Mouse (Mus musculus) T-helper 2 cell (primary cell): ENCODE measurements at regions not wholly inside any gene's neighbourhood (a gene's known extent, or its start where the extent isn't known, plus 50 kb on each side); places are given as distances from the start of the nearest gene placed in this dataset.
"Not testable (repeated sequence)": the region's sequence is repeated elsewhere in the genome, so short reads cannot be mapped to it uniquely, and the experiment has no call there.

Experiments
- in situ Hi-C: fragments of 300-600 bp; cut with MboI, MseI; formaldehyde crosslinking; loops from one replicate; pipeline ENCODE4 v1.15.1; 2025; ENCODE audit warnings: high pct_unique_total_duplicates

DNA sequence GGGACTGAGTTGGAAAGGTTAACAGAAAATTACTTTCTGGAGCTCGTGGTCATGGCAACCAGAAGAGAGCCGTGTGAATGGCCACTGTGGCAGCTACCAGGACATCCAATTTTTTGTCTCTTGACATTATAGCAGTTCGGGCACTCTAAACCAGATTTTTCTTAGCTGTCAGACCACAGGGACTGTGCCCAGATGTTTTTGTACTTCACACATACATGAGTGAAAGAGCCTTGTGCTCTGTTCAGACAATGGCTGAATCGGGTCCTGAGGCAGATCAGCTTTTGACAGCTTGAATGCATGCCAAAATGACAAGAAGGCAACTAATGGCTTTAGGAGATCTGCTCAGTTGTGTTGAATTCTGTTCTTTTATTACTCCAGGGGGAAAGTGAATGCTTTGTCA, 505.2 kb upstream of the Pdzrn3 start:
- in situ Hi-C loops = no loop called here

DNA sequence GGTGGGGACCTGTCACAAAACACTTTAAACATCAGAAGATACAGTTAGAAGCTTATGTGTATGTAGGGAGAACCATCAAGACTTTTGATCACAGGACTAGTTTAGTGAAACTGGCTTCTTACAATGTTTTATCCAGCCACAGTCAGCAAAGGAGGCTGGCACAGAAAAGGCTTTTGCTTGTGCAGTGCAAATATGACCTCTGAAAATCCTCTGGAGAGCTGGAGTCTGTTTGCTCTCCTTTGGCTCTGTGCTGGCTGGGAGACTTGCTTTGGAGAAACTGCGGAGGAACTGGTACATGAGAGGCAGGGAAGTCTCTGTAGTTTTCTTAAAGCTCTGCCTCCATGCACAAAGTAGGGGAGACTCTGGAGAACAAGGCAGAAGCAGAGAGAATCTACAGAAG, 497.2 kb upstream of the Pdzrn3 start:
- in situ Hi-C loops = no loop called here

DNA sequence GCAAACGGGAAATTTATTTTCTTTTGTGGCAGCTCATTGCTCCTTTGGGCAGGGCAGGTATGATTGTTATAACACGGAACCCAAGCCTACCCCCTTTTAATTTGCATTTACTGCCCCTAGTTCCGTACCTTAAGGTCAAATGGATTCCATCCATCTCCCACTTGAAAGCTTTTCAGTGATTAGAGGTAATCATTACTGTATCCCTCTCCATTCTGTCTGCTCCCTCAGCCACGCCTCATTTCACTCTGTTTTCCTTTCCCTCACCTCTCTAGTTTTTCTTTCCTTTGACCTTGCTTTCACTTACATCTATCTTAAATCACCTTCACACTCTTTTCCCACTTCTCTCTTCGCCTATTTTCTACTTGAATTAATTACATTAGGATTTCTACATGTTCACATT, 481.2 kb upstream of the Pdzrn3 start:
- in situ Hi-C loops = loop anchor here (10.0 kb wide), 1 partner anchor 514 kb away; no protein-coding TSS in a partner anchor

DNA sequence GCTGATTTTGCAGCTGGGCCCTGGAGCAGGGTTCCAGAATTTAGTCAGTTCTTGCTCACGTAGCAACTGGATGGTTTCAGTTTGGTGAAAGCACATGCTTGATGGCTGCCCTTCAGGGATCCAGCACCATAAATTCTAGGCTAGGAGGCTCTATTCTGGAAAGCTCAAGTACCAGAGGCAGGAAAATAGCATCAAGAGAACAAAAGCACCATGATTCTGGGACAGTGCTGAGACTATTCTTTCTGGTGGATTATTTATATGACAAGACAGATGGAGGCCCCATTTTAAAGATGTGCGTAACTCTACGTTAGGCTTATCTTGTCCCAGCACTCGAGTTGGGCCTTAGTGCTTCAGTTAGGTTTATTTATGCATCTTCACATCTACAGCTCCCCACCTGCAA, 463.0 kb upstream of the Pdzrn3 start:
- in situ Hi-C loops = no loop called here

DNA sequence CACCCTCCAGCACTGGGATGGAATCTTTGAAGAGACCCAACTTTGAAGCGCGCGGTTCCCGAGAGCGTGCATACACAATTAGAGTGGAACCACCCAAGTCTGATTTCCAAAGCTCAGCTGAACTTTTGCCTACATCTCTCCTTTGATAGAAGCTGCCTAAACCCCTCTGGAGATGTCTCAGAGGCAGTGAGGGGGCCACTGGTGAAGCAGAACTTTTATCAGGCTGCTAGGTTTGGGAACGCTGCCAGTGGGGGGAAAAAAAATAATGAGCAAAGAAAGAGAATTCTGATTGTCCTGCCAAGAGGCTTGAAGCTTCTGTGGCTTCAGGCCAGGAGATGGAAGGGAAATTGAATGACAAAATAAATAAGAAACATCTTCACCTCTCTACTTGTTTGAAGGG, 459.9 kb upstream of the Pdzrn3 start:
- in situ Hi-C loops = no loop called here

DNA sequence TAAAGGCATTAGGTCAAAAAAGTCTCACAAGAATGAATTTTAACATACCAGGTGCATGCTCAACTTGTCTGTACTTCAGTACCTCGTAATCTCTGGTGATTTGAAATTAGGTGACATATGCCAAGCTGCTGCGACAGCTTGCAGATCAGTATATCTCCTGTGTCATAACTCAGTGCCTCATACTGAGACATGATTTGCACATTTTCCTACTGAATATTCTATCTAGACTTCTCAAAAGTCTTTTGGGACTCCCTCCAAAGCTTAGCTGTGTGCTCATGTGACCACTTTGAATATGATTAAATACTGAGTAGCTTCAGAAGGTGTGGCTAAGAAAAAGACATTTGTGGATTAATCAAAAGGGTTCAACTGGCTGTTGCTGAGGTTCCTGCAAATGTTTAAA, 416.3 kb upstream of the Pdzrn3 start:
- in situ Hi-C loops = no loop called here

DNA sequence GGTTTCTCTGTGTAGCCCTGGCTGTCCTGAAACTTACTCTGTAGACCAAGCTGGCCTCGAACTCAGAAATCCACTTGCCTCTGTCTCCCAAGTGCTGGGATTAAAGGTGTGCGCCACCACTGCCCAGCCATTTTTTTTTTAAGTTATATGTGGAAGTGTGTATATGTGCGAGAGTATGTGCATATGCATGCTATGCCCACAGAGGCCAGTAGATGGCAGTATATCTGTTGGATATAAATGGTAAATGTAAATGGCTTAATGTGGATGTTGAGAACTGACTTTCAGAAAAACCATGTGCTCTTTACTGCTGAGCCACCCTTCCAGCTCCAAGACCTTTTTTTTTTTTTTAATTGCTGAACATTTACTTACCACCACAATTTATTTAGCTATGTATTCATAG, 400.2 kb upstream of the Pdzrn3 start:
- in situ Hi-C loops = no loop called here

DNA sequence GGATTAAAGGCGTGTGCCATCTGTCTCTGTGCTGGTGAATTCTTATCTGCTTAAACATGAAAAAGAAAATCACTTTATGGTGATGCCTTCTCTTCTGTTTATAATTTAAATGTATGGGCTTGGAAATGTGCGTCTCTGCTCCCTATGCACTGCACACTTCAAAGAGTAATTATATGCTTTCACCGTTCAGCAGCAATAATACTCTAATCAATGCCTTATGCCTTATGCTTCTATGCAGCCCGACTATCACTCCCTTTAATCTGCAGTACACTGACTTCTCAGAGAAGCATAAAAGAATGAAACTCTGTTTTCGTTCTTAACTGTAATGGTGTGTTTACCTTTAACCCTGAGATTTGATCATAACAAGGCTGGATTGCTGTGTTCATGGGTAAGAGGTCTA, 395.5 kb upstream of the Pdzrn3 start:
- in situ Hi-C loops = no loop called here

DNA sequence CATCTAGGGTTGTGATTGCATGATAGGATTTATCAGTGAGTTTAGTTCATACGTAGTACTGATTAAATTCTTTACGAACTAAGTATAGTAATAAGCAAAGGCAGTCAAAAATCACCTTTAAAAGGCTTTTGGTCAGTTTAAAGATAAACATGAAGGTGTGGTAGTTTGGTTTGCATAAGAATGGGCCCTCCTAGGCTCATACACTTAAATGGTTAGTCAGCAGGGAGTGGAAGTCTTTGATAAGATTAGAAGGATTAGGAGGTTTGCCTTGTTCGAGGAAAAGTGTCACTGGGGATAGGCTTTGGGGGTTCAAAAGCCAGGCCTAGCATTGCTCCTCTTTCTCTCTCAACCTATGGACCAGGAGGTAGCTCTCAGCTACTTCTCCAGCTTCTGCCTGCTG, 357.4 kb upstream of the Pdzrn3 start:
- in situ Hi-C loops = no loop called here

DNA sequence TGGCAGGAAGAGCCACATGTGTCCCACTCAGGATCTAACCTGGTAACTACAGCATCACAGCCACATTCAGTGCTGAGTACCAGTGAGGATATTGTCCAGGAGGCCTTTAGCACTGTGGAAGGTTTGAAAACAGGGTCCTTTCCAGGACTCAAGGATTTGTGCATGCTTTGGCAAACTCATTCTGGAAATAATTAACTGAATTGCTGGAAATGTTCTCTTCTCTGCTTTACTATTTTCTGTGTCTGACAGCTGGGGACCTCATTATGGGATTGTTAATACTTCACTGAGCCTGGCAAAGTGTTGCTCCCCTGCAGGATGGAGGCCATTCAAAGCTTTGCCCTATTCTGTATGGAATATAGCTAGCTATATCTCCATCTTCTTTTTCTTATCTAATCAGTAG, 342.8 kb upstream of the Pdzrn3 start:
- in situ Hi-C loops = no loop called here

DNA sequence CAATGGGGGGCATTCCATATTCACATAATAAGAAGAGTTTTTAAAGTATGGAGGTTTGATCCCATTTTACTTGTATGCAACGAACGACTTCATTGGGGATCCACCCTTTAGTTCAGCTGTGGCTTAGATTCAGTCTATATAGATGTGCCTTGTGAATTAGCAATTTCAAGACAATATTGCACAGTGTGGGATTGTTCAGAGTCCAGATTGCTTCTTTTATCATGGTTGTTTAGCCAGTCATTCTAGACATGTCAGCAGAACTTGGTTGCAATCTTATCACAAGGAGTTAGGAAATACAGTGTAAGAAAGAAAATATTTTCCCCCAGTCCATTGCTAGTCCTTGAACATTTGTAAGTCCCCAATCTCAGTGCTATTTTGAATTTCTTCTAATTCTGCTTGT, 312.0 kb upstream of the Pdzrn3 start:
- in situ Hi-C loops = no loop called here

DNA sequence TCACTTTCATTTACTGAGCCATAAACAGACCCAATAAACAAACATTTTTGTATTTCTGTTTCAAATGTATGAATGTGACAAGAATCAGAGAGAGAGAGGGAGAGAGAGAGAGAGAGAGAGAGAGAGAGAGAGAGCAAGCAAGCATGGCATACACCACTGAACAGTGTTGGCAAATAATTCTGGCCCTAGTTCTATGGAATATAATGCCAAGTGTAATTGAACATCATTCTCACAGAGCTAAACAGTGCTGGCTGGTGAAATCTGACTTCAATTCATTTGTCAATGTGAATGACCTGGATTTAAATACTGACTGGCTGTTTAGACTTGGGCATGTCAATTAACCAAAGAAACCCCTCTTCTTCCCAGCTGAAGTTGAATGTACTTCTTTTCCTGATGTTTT, 308.9 kb upstream of the Pdzrn3 start:
- in situ Hi-C loops = no loop called here

DNA sequence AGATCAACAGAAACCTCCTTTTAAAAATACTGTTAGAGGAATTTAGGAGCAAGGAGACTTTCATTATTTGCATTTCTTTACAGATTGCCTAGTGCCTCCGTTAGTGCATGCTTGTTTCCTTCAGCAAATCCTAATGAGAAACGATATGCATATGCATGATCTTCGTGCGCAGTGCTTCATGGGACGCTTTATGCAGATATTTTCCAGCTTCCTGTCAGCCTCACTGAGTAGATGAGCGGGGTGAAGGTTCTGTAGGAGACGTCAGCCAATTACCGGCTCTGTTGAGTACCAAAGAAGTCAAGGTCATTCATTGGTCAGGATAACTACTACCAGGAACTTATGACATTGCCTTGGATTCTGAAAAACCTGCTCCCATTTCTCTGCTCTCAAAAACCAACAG, 308.0 kb upstream of the Pdzrn3 start:
- in situ Hi-C loops = no loop called here

DNA sequence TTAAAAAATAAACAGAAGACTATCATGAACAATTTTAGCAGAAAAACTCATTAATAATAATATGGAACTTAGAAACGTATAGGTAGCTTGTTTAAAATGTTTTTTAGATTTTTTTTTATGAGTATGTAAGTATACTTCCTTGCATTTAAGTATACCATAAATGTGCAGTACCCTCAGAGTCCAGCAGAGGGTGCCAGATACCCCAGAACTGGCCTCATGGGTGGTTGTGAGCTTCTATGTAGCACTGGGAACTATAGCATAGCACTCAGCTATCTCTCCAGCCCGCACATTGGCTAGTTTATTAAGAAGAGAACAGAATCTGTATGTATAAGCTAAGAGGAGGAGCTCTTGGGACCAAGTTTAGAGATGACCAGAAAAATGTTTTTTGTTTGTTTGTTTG, 306.7 kb upstream of the Pdzrn3 start:
- in situ Hi-C loops = no loop called here

DNA sequence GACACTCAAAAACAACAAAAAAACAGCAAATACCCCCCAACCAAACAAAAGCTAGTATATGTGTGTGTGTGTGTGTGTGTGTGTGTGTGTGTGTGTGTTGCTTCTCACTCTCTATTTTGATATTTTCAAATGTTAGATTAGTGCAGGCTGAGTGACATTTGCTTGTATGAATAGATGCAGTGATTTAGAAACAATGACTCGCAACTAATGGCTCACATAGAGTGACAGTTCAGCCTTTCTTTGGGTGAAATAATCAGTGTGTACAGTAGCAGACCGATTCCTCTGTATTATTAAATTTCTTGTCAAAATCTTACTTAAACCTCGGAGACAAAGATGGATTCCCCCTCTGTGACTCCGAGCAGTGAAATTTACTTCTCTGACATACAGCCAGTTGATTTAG, 297.1 kb upstream of the Pdzrn3 start:
- in situ Hi-C loops = no loop called here

DNA sequence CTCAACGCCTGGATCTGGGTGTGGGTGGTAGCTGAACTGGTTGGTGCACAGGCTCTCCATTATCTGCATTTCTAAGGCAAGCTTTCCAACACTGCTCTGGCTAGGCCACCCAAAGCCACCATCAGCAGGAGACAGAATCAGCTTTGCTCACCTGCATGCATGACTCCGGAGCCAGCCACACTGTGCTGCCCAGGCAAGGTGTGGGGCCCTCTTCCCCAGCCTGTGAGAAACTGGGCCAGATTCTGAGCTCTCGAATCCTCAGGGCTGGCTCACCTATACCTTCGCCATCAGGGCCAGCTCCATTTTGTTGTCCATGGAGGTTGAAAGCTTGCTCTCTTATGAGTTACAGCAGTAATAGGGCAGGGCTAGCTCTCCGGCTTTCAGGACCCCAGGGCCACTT, 293.1 kb upstream of the Pdzrn3 start:
- in situ Hi-C loops = no loop called here

DNA sequence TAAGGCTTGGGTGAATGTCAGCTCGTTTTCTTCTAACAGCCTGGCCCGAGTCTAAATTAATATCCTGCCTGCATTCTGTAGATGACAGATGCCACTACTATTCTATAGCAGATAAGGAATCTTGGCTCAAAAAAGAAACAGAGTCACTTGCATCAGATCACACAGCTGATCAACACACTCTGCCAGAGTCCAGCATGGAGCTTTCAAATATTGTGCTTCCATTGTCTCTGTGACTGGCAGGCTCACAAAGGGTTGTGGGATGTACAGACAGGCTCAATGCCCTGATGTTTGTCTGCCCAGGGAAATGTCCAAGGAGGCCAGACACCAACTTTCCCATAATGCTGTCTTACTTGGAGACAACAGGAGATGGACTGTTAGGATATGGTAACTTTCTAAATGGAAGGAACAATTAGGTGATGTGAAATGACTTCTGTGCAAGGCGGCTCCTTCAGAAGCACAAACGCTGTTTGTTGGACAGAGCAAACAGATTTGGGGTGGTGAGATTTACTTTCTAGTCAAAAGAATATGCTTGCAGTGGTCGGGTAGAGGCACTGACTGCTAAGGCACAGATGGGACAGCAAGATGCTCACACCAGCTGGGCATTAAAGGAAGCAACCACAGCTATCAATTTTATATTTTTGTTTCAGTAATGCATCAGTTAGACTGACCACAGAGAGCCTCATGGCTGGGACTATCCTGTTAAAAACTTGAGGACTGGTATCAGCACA, 291.6 kb upstream of the Pdzrn3 start:
- in situ Hi-C loops = no loop called here

DNA sequence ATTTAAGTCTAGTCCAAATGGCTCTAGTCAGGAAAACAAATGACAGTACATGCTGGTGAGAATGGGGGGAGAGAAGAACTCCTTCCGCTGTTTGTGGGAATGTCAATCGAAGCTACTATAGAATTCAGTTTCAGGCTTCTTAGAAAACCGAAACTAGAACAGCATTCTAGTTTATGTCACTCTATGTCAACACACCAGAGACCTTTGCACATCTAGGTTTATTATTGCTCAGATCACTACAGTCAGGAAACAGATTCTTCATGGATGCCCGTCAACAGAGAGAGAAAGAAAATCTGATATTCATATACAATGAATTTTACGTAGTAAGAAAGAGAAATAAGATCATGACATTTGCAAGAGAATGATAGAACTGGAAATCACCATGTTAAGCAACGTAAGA, 276.7 kb upstream of the Pdzrn3 start:
- in situ Hi-C loops = no loop called here

DNA sequence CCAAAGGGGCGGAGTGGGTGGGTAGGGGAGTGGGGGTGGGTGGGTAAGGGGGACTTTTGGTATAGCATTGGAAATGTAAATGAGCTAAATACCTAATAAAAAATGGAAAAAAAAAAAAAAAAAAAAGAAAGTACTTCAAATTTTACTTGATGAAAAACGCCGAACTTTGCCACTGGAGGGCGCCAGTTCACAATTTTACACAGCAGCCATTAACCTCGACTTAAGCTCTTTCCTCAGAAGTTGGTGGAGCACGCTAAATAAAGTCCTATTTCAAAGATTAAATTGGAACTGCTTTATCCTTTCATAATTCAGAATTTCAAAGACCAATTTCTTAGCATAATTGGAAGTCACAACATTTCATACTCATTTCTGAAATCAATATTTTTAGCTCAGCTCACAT, 272.7 kb upstream of the Pdzrn3 start:
- in situ Hi-C loops = not testable (repeated sequence)

DNA sequence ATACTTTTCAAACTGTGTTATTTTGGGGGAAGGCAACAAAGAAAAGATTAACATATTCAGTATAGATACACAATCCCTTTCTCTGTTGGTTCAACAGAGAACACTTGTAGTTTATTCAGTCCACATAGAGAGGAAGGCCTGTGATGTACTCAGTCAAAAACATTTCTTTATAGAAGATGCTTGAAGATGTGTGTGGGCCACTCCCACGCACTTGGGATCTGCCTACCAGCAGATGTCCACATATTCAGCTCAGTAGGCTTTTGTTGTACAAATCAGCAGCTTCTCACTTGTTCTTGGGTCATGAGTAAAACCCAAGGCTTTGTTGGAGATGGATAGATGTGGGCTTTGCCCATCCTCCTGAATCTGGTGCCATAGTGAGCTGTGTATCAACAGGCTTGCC, 239.6 kb upstream of the Pdzrn3 start:
- in situ Hi-C loops = no loop called here

DNA sequence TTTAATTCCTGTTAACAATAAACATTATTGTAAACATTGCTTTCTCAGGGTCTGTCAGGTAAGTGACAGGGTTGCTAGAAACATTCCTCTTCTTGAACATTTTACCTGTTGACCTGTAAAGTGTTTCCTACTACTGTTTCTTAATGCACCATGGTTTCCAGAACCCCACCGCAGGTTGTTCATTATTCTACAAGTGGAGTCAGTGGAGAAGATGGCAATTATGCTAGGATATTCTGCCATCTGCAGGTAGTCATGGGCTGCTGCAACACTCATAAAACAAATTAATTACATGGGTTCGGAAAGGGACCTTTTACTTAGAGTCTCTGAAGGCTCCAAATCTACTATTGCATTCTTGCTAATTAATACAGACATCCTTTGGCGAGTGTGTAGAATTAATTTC, 239.1 kb upstream of the Pdzrn3 start:
- in situ Hi-C loops = no loop called here

DNA sequence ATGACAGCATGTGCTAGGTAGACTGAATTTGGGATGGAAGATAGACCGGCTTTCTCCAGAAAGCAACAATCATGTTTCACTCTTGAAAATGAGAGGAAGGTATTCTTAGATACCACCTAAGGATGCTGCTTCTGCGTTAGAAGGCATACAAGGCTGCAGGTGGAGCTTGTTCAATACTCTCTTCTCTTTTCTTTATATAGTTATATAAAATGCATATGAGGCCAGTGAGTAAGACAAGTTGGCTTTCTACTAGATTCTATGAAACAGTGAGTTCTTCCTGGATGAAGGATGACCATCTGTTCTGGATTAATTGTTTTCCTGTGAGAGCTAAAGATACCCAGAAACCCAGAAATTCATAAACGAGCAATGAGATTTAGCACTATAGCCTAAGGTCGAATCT, 231.3 kb upstream of the Pdzrn3 start:
- in situ Hi-C loops = no loop called here

DNA sequence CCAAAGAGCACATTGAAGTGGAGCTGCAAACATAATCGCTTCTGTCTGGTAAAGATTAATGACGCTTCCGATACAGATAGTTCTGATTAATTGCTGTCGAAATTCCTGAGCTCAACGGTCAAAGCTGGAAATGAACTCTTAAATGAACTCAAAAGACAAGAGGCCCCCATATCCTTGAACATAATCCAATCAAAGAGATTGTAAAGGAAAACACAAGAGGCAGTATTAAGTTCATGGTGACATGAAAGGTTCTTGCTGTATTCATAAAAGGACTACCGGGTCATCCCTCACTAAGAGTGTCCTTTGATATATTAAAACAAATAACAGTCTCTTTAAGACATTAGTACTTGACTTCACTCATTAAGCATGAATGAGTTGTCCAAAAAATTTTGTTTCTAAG, 225.4 kb upstream of the Pdzrn3 start:
- in situ Hi-C loops = no loop called here

DNA sequence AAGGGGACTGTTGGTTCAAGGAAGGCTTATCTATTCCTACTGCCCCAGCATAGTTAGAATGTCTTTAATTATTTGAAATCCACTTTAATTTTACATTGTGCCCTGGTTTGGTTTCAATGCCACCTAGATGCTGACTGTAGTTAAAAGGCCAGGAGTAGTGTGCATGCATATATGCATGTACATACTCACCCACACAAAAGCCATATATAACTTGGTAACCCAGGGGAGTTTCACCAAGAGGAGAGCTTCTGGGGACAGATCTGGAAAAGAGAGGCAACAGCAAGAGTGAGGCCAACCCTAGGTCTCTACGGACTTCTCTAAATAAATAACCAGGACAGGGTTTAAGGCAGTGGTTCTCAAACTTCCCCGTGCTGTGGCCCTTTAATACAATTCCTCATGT, 219.3 kb upstream of the Pdzrn3 start:
- in situ Hi-C loops = no loop called here
